Mouse (Mus musculus): ENCODE results near the gene Mbd3.

- TF ChIP-seq POLR2A (IDR thresholded peaks at IDR 0.05; ENCODE audit: low read depth, low read length) (no peak), CTCF (IDR thresholded peaks at IDR 0.05; ENCODE audit: extremely low read depth, insufficient read length, insufficient replicate concordance, low read depth, low read length) (no peak)
These were observed 38.6 kb upstream of the Mbd3 start for GRCm38 (mm10) chr10:80437973-80438372.
